Mouse (Mus musculus) midbrain, embryonic 14.5 days (tissue): Measurements from ENCODE around the gene Strip1. TPM values are rescaled to one million over a fixed set of nuclear protein-coding genes. Genes with fewer than 3 reads are reported as not detected.
A peak's percentile ranks its signal among the peaks of the same experiment; 100 is the strongest.

Experiments used
- ATAC-seq: fragments of 200-750 bp; cut with Nextera tagmentation; 2 replicates; pipeline ENCODE4 v1.8.0; 2017; ENCODE audit warnings: moderate number of reproducible peaks, moderate library complexity; ENCODE audit not compliant: low FRiP score, low TSS enrichment
- DNase-seq: peaks from one replicate; pipeline ENCODE4 v3.0.0-alpha.2; 2015
- H3K27ac ChIP-seq: fragments of 300-500 bp; sonication (generic); replicated peaks from 2 replicates; pipeline ENCODE4 v1.5.1; 2014; ENCODE audit warnings: mild to moderate bottlenecking, low read depth, low read length, moderate library complexity
- H3K27me3 ChIP-seq: fragments of 300-500 bp; sonication (generic); 2 replicates; pipeline ENCODE4 v1.6.1; 2014; ENCODE audit warnings: low read length, control low read depth, mixed read lengths; ENCODE audit not compliant: control insufficient read depth, insufficient read depth
- H3K36me3 ChIP-seq: fragments of 300-500 bp; sonication (generic); 2 replicates; pipeline ENCODE4 v1.6.1; 2014; ENCODE audit warnings: low read length, control low read depth; ENCODE audit not compliant: control insufficient read depth, insufficient read depth
- H3K4me1 ChIP-seq: fragments of 300-500 bp; sonication (generic); 2 replicates; pipeline ENCODE4 v1.6.1; 2014; ENCODE audit warnings: mild to moderate bottlenecking, antibody characterized with exemption, low read length, control low read depth; ENCODE audit not compliant: control insufficient read depth, insufficient read depth
- H3K4me2 ChIP-seq: fragments of 300-500 bp; sonication (generic); 2 replicates; pipeline ENCODE4 v1.6.1; 2014; ENCODE audit warnings: mild to moderate bottlenecking, low read length, moderate library complexity
- H3K4me3 ChIP-seq: fragments of 300-500 bp; sonication (generic); replicated peaks from 2 replicates; pipeline ENCODE4 v1.5.1; 2014; ENCODE audit warnings: low read depth, low read length
- H3K9ac ChIP-seq: fragments of 300-500 bp; sonication (generic); replicated peaks from 2 replicates; pipeline ENCODE4 v1.6.1; 2014; ENCODE audit warnings: mild to moderate bottlenecking, low read length, moderate library complexity
- H3K9me3 ChIP-seq: fragments of 300-500 bp; sonication (generic); 2 replicates; pipeline ENCODE4 v1.6.1; 2016; ENCODE audit warnings: low read length, control low read depth, mixed read lengths; ENCODE audit not compliant: control insufficient read depth
- WGBS: fragments of 180-500 bp; shearing (Covaris S2); extraction: QIAGEN DNeasy Blood & Tissue Kit; methylation state at CpG from one replicate; pipeline ENCODE4 v1.1.7; 2014; 5-methylcytosine and 5-hydroxymethylcytosine counted together
- polyA plus RNA-seq: library from polyadenylated mRNA; unstranded; fragments of >200 nt; fragmentation: Nextera tagmentation; extraction: Ambion mirVana; gene quantifications from 2 replicates; pipeline ENCODE4 v1.2.1, GENCODE M21; 2014

Strip1 gene
- polyA plus RNA-seq, 1 experiment from 2014 or later = 189 TPM

- 98% methylated on average over 7 of the region's 7 CpGs for WGBS
- Histone ChIP-seq H3K4me1 (no peaks in the 10 kb centered on the region), H3K27ac (no peak overlapping the region), H3K9me3 (no peaks in the 10 kb centered on the region), H3K4me3 (no peak overlapping the region), H3K27me3 (no peaks in the 10 kb centered on the region), H3K36me3 (peaks cover 97% of the 10 kb centered on the region), H3K4me2 (no peak overlapping the region), H3K9ac (no peak overlapping the region)
- ATAC-seq = no peak
- no peak for DNase-seq
Measured at GRCm38 (mm10) chr3:107622537-107622936, 9.0 kb downstream of the Strip1 start.

GRCm38 (mm10) chr3:107621286-107622075 lies 10.0 kb downstream of the Strip1 start:
- Histone ChIP-seq H3K9me3 (no peaks in the 10 kb centered on the region), H3K4me2 (no peak overlapping the region), H3K4me3 (no peak overlapping the region), H3K27ac (no peak overlapping the region), H3K4me1 (no peaks in the 10 kb centered on the region), H3K27me3 (no peaks in the 10 kb centered on the region), H3K9ac (no peak overlapping the region), H3K36me3 (peaks cover 97% of the 10 kb centered on the region)
- WGBS = 89% methylated on average over 21 of the region's 21 CpGs
- ATAC-seq (no peak), DNase-seq (no peak)

DNA sequence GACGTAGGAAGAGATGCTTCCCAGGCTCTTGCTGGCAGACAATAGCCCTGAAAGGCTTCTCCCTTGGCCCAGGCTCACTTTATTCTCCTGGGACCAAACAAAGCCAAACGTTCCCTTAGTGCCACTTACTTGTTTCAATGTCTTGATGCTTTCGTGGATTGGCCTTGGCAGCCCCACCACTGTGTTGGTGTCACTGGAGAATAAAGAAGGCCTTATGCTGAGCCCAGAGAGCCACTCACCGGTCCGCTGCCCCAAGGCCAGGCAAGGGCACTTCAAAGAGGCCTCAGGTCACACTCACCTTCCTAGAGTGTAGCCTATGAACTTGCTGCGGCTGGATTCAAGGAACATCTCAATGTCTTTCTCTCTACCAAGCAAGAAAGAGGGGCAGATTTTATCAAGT lies 11.6 kb downstream of the Strip1 start:
- Histone ChIP-seq H3K36me3 (peaks cover 97% of the 10 kb centered on the region), H3K9ac (no peak overlapping the region), H3K4me1 (no peaks in the 10 kb centered on the region), H3K4me3 (no peak overlapping the region), H3K27me3 (no peaks in the 10 kb centered on the region), H3K4me2 (no peak overlapping the region), H3K9me3 (no peaks in the 10 kb centered on the region), H3K27ac (no peak overlapping the region)
- WGBS = 87% methylated on average over 6 of the region's 6 CpGs
- DNase-seq = no peak
- ATAC-seq = no peak

GRCm38 (mm10) chr3:107617800-107618199 lies 13.7 kb downstream of the Strip1 start:
- Histone ChIP-seq H3K9me3 (no peaks in the 10 kb centered on the region), H3K4me3 (no peak overlapping the region), H3K9ac (no peak overlapping the region), H3K4me2 (no peak overlapping the region), H3K27ac (no peak overlapping the region), H3K27me3 (no peaks in the 10 kb centered on the region), H3K36me3 (peaks cover 97% of the 10 kb centered on the region), H3K4me1 (no peaks in the 10 kb centered on the region)
- ATAC-seq (no peak), DNase-seq (no peak)
- 97% methylated on average over 3 of the region's 3 CpGs for WGBS

- no peaks in the 10 kb centered on the region for H3K9me3 ChIP-seq
- no peaks in the 10 kb centered on the region for H3K4me1 ChIP-seq
- H3K36me3 ChIP-seq = peaks cover 73% of the 10 kb centered on the region
- H3K27me3 ChIP-seq = no peaks in the 10 kb centered on the region
- H3K9ac ChIP-seq = no peak overlapping the region
- no peak overlapping the region for H3K27ac ChIP-seq
- H3K4me3 ChIP-seq = no peak overlapping the region
- DNase-seq (peak; percentile 85), ATAC-seq (0 out of 2 replicates have a peak, but pooled peaks have one; percentile 62)
- 90% methylated on average over 11 of the region's 11 CpGs for WGBS
- no peak overlapping the region for H3K4me2 ChIP-seq
Measured at GRCm38 (mm10) chr3:107612902-107613525, 18.5 kb downstream of the Strip1 start.

DNA sequence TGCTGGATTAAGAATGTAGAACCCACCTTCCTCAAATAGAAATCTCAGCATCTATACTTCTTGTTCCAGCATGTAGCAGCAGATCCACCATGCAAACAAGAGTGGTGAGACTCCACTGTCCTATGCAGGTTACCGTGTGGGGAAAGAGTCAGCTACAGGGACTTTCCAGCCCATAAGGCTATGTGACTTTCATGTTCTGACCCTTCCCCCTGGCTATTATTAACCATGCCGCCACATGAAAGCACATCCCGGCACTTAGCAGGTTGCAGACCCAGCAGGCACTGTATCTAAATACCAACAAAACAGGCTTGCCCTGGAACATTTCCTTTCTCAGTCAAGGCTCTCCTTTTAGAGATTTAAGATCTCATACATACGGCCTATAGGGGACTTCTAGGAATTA lies 20.1 kb downstream of the Strip1 start:
- DNase-seq (no peak), ATAC-seq (no peak)
- H3K4me3 ChIP-seq = no peak overlapping the region
- no peaks in the 10 kb centered on the region for H3K4me1 ChIP-seq
- H3K9ac ChIP-seq = no peak overlapping the region
- H3K27ac ChIP-seq = no peak overlapping the region
- H3K36me3 ChIP-seq = peaks cover 57% of the 10 kb centered on the region
- WGBS = 65% methylated on average over 4 of the region's 4 CpGs
- no peaks in the 10 kb centered on the region for H3K27me3 ChIP-seq
- H3K4me2 ChIP-seq = no peak overlapping the region
- no peaks in the 10 kb centered on the region for H3K9me3 ChIP-seq

DNA sequence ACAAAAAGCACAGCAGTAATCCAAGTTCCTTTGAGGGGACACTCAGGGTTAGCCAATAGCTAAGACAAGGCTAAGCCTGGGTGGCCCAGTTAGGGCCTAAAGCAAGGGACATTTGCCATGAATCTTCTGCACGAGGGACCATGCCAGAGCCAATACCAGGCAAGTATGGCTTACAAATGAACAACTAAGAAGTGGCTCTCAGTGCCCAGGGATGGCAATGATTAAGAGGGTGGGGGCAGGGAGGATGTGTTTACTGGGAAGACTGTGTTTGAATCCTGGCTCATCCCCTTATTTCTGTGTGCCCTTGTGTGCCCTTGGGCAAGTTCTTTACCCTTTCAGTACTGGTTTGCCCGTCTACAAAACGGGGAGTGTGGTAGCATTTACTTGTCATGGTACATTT lies 22.1 kb downstream of the Strip1 start:
- Histone ChIP-seq H3K4me3 (no peak overlapping the region), H3K36me3 (peaks cover 37% of the 10 kb centered on the region), H3K4me1 (no peaks in the 10 kb centered on the region), H3K27ac (no peak overlapping the region), H3K9ac (no peak overlapping the region), H3K9me3 (no peaks in the 10 kb centered on the region), H3K27me3 (no peaks in the 10 kb centered on the region), H3K4me2 (no peak overlapping the region)
- 49% methylated on average over 3 of the region's 3 CpGs for WGBS
- no peak for ATAC-seq
- DNase-seq = no peak

DNA sequence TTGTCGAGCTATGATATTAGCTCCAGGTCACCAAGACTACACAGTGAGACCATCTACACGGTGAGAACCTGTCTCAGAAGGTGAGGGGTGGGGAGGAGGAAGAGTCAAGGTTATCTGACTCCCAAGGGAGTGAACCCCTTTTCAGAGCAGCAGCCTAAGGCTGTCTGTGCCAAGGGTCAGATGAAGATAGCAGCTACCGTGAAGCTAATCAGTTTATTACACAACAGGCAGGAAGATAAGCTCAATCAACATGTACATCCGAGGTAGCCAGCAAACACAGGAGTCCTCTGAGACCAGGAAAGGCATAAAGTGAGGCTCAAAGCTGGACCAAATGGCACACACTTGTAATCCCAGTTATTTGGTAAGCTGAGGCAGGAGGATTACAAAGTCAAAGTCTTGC lies 22.7 kb downstream of the Strip1 start:
- DNase-seq = no peak
- 64% methylated on average over 4 of the region's 4 CpGs for WGBS
- no peaks in the 10 kb centered on the region for H3K4me1 ChIP-seq
- ATAC-seq = no peak
- no peak overlapping the region for H3K9ac ChIP-seq
- no peaks in the 10 kb centered on the region for H3K9me3 ChIP-seq
- no peak overlapping the region for H3K27ac ChIP-seq
- H3K36me3 ChIP-seq = peaks cover 31% of the 10 kb centered on the region
- H3K27me3 ChIP-seq = no peaks in the 10 kb centered on the region
- H3K4me3 ChIP-seq = no peak overlapping the region
- H3K4me2 ChIP-seq = no peak overlapping the region

- H3K4me1 ChIP-seq = no peaks in the 10 kb centered on the region
- no peak overlapping the region for H3K4me3 ChIP-seq
- H3K36me3 ChIP-seq = peaks cover 15% of the 10 kb centered on the region
- H3K9ac ChIP-seq = no peak overlapping the region
- ATAC-seq (no peak), DNase-seq (no peak)
- no peaks in the 10 kb centered on the region for H3K27me3 ChIP-seq
- no peak overlapping the region for H3K4me2 ChIP-seq
- no peak overlapping the region for H3K27ac ChIP-seq
- no peaks in the 10 kb centered on the region for H3K9me3 ChIP-seq
- 84% methylated on average over 8 of the region's 8 CpGs for WGBS
Measured at GRCm38 (mm10) chr3:107607221-107607620, 24.3 kb downstream of the Strip1 start.
